Mouse (Mus musculus) midbrain, embryonic 11.5 days (tissue): ENCODE measurements around the gene Trpm6. TPM values are rescaled to one million over a fixed set of nuclear protein-coding genes. Genes with fewer than 3 reads are reported as not detected.

Source experiments
- polyA plus RNA-seq: library from polyadenylated mRNA; unstranded; fragments of >200 nt; fragmentation: Nextera tagmentation; extraction: Ambion mirVana; gene quantifications from 2 replicates; pipeline ENCODE4 v1.2.1, GENCODE M21; 2014

Gene Trpm6
- polyA plus RNA-seq, 1 experiment from 2014 or later = 0.59 TPM

Other genes with a start within 250 kb of the Trpm6 start
- gene Ostf1, start 118.2 kb upstream of the Trpm6 start, polyA plus RNA-seq = 46.1 and 48.8 TPM in 2 replicates
- 4.9 and 5.8 TPM in 2 replicates for gene Nmrk1, start 118.0 kb upstream of the Trpm6 start, polyA plus RNA-seq
- 25.4 and 29.8 TPM in 2 replicates for gene Carnmt1, start 79.2 kb upstream of the Trpm6 start, polyA plus RNA-seq
- gene D030056L22Rik, start 36.8 kb upstream of the Trpm6 start, polyA plus RNA-seq = 91.1 and 94.2 TPM in 2 replicates